Mouse (Mus musculus) ovary, adult 18-20 months (tissue): ENCODE measurements around the gene AA467197.

Source experiments
- DNase-seq: peaks from one replicate; pipeline ENCODE4 v3.0.0; 2022; ENCODE audit warnings: low spot score, mixed read lengths

AA467197 gene

GRCm38 (mm10) chr2:122638029-122638428, 1.2 kb downstream of the AA467197 start:
- DNase-seq, result no peak

- no peak for DNase-seq
These were observed 1.9 kb downstream of the AA467197 start for GRCm38 (mm10) chr2:122638673-122639072.

DNA sequence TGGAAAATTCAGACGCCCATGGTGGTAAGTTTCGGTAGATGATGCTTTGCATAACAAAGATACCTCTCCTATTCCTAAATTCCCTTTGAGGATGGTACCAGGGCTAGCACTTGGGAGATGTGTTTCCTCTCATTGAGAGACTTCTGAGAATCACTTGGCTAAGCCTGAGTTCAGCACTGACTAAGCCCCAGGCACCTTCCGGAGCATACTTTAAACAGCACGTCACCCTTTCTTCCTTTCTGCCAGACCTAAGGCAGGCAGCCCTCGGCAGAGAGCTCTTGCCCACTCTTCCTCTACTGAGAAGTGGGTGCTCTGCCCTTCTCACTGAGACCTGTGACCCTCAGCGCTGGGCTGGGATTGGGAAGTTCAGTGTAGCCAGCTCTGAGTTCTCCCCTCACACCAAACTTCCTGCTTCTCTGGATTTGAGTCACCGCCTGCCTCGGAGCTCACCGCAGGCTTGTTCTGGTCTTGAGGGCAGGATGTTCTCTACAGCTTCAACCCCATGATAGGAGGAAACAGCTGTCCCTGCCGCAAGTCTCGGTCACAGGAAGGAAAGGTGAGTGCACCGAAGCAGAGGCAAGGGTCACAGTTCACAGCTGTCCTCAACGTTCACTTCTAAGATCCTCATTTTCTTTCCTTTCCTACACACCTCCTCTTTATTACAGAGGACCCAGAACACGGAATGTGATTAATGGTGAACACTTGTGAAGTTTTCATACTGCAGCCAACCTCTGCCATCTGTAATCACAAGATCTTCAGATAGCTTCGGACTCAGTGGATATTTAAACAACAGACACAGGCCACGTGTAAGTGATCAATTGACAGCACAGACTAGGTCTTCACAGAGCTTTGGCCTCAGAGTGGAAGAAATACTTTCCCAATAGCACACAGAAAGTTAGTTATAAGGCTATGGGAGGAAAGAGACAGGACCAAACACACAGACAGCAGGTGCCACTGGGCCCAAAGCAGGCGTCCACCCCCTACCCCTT, 15.6 kb downstream of the AA467197 start:
- DNase-seq, result no peak

- DNase-seq, result no peak
These were observed 19.3 kb downstream of the AA467197 start for GRCm38 (mm10) chr2:122656052-122656451.

DNA sequence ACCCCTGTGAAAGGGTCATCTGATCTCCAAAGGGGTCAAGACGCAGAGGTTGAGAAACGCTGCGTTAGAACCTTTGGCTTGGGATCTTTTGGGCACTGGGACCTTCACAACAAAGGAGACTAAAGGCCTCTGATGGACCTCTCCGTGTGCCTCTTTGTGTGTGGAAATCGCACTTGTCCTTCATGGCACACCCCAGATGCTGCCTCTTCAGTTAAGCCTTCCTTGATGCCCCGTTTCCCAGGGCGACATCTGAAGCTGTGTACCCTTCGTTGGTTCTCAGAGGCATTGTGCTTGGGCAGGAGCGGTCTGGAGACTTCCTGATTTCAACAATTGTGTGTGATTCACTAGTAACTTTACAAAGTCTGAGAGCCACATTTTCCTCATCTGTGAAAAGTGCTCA, 20.0 kb downstream of the AA467197 start:
- DNase-seq, result no peak

DNA sequence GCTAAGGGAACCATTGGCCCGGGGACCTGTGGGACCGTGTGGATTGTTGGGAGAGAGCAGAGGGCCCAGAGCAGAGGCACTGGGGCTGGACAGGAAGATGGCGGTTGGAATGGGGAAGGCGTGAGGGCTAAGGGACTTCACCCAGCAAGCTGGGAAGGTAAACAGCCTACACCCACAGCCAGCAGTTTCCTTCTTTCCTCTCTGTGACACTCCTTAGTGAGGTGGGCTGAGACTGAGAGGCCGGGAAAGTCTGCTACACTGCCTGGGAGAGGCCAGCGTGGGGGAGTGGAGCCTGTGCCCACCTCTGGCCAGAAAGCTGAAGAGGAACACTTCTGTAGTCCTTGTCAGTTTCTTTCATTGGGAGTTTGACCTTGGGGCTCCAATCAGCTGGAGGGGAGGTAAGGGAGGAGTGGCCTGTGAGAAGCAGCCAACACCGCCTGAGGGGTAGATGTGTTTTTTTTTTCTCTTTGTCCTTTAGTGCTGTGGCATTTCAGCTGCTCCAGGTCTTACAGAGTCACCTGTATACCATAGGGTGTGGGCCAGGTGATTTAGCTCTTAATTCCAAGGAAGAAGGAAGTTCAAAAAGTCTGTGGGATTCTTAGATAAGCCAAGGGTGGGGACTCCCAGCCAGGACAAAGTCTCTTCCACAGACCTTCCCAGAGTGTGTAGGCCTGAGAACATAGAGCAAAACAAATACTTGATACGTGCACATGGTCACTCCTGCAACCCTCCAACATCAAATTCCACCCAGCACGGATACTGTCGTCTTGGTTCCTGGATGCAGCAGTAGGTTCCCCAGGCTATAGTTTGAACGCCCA, 21.1 kb downstream of the AA467197 start:
- no peak for DNase-seq

DNA sequence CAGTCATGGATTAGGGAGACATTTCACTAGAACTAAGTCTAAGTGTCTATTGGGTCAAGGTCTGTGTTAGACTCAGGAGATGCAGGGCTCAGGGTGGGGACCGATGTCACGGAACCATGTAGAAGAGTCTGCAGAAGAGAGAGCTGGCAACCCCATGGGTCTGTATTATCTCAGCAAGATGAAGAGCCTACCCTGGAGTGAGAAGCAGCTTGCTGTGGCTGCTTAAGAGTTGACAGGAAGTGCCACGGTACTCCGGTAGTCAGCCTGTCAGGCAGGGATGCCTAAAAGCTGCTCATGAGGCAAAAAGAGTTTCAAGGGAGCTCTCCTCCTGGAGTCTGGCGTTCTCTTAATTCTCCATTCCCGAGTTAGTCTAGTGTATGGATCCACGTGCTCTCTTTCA, 23.0 kb downstream of the AA467197 start:
- no peak for DNase-seq

GRCm38 (mm10) chr2:122665253-122665972, 28.6 kb downstream of the AA467197 start:
- no peak for DNase-seq

GRCm38 (mm10) chr2:122665973-122666875, 29.4 kb downstream of the AA467197 start:
- DNase-seq, result no peak

DNA sequence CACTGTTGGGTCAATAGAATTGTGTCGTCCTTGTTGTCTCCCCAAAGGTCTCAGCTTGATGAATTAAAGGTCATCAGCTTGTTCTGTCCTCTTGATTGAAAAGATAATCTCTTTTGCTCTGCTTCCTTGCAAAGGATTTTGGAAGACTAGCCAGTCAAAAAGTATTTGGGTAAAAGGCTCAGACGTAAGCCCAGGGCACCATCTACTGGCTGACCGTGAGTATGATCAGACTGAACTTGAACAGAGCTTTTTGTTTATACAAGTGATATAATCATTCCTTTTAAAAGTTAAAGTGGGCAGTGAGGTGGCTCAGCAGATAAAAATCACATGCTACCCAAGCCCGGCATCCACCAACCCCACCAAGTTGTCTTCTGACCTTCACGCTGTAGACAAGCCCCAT, 31.1 kb downstream of the AA467197 start:
- DNase-seq, result no peak

GRCm38 (mm10) chr2:122671714-122672113, 34.9 kb downstream of the AA467197 start:
- no peak for DNase-seq

GRCm38 (mm10) chr2:122672841-122673240, 36.1 kb downstream of the AA467197 start:
- no peak for DNase-seq

DNA sequence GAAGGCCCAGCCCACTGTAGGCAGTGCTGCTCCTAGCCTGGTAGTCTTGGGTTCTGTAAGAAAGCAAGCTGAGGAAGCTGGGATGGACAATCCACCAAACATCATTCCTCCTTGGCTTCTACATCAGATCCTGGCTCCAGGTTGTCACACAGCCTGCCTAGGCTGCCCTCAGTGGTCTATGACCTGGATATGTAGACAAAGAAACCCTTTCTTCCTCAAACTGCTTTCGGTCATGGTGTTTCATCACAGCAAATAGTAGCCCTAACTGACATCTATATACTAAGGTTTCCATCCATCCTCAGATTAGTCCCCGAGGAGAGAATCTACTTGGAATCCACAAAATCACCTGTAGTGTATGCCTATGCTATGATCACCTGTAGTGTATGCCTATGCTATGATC, 38.3 kb downstream of the AA467197 start:
- no peak for DNase-seq

DNA sequence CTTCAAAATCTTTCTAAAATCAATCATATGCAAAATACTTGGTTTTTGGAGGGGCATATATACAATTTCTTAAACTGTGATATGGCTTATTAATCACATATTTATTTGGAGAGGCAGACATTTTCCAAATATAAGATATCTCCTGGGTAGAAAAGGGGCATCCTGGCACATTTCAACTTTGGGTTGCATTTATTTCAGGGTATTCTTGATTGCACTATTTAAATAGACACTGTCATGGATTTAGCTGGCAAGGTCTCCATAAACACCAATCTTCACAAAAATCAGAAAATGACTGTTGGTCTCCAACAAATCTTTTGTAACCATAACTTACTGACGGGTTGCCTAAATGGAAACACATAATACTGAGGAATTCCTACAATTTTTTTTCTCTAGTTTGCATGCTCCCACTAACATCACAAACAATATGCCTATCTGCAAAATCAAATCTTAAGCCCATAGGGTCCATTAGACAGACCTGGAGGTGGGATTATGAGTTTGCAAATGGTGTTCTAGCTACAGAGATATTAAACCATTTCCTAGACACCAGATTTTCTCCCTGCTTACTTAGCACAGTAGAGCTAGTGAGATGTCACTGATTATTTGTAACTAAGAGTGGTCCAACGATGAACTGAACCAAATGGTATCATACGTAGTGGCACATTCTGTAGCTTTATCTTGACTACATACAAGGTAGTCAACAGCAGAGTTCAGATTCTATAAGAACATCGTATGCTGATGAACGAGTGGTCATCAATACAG, 44.8 kb downstream of the AA467197 start:
- no peak for DNase-seq

DNA sequence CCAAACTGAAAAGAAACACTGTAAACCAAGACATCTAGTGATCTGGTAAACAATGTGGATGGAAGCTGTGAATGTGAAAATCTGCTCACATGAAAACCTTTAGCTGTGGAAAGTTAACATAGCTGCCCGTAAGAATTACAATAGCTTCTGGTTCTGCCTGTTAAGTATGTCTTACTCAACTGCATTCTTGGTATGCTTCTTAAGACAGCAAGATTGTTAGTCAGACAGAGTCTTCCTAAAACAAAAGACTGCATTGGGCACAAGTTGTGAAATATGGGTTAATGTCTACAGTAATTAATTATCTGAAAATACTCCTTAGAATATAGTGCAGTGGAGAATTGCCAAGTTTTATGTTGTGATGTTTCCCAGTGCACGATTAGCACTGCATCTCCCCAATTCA, 45.7 kb downstream of the AA467197 start:
- no peak for DNase-seq

DNA sequence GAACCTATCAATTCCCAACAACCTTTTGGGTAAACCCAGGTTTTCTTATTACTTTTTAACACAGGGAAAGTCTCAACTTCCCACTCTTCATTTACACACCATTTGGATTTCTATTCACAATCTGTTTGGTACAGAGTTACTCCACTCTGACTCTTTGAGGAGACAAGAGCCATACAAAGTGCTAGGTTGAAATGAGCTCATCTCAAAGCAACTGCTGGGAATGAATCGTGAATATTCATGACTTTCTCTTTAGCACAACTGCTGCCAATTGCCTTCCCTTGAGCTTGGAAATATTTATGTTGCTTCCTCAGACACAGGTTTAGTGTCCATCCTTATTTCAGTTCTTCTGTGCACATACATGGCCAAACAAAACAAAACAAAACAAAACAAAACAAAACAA, 46.9 kb downstream of the AA467197 start:
- no peak for DNase-seq

- no peak for DNase-seq
These were observed 49.9 kb downstream of the AA467197 start for GRCm38 (mm10) chr2:122686665-122687064.
